Mouse (Mus musculus) megakaryocyte-erythroid progenitor cell, adult 5 weeks (primary cell): ENCODE results near the gene 5330417C22Rik. TPM values are rescaled to one million over a fixed set of nuclear protein-coding genes. Genes with fewer than 3 reads are reported as not detected.

Source experiments
- polyA plus RNA-seq: library from polyadenylated mRNA; stranded (reverse); fragments of >175 nt; gene quantifications from 2 replicates; pipeline ENCODE4 v1.2.3, GENCODE M21; 2012

Gene 5330417C22Rik
- polyA plus RNA-seq = 0.05 and 0.21 TPM in 2 replicates

GRCm38 (mm10) chr3:108536517-108537260, at the start of gene 5330417C22Rik:
Gene 5330417C22Rik (minus strand): TSS chr3:108536536.

GRCm38 (mm10) chr3:108571443-108572294, 35.3 kb upstream of the 5330417C22Rik start, which contains the start of gene Taf13:
Gene Taf13 (plus strand): TSS chr3:108571698.

GRCm38 (mm10) chr3:108562133-108562730, 25.9 kb upstream of the 5330417C22Rik start, which contains the start of gene Tmem167b:
Gene Tmem167b (minus strand): TSS chr3:108562466.

GRCm38 (mm10) chr3:108533951-108534350, 2.4 kb downstream of the 5330417C22Rik start, which contains the start of gene 1700013F07Rik:
Gene 1700013F07Rik (plus strand): TSS chr3:108534150.

GRCm38 (mm10) chr3:108444698-108445365, 91.5 kb downstream of the 5330417C22Rik start, which contains the start of gene Sars:
Gene Sars (minus strand): TSS chr3:108445209.

GRCm38 (mm10) chr3:108414857-108415830, 121.2 kb downstream of the 5330417C22Rik start, which contains the start of gene Celsr2:
Gene Celsr2 (minus strand): TSS chr3:108415552.

Other genes starting within 250 kb of the 5330417C22Rik start
- not detected in 2 replicates for gene Mybphl, start 171.6 kb downstream of the 5330417C22Rik start, polyA plus RNA-seq
- 21.2 and 22.0 TPM in 2 replicates for gene Psrc1, start 152.7 kb downstream of the 5330417C22Rik start, polyA plus RNA-seq
- 6.3 and 9.8 TPM in 2 replicates for gene Celsr2, start 121.0 kb downstream of the 5330417C22Rik start, polyA plus RNA-seq
- 70.3 and 84.5 TPM in 2 replicates for gene Sars, start 91.3 kb downstream of the 5330417C22Rik start, polyA plus RNA-seq
- not detected in 2 replicates for gene 1700013F07Rik, start 2.4 kb downstream of the 5330417C22Rik start, polyA plus RNA-seq
- 2.5 and 2.6 TPM in 2 replicates for gene Tmem167b, start 25.9 kb upstream of the 5330417C22Rik start, polyA plus RNA-seq
- 0.65 and 0.69 TPM in 2 replicates for gene Taf13, start 35.2 kb upstream of the 5330417C22Rik start, polyA plus RNA-seq
- gene Wdr47, start 54.7 kb upstream of the 5330417C22Rik start, polyA plus RNA-seq = 0.76 and 1.7 TPM in 2 replicates
- 21.1 and 22.5 TPM in 2 replicates for gene Clcc1, start 117.4 kb upstream of the 5330417C22Rik start, polyA plus RNA-seq
- 2.1 and 3.5 TPM in 2 replicates for gene Gpsm2, start 185.8 kb upstream of the 5330417C22Rik start, polyA plus RNA-seq
- gene Aknad1, start 203.1 kb upstream of the 5330417C22Rik start, polyA plus RNA-seq = 0.04 TPM in 1 of 2 replicates, not detected in the other